Mouse (Mus musculus) embryo, embryonic 9.5 days (tissue): ENCODE data around the gene Fkbp3.

ENCODE experiments used
- DNase-seq: peaks from one replicate; pipeline ENCODE4 v3.0.0-alpha.2; 2017; ENCODE audit errors: extremely low spot score

Fkbp3 gene

DNA sequence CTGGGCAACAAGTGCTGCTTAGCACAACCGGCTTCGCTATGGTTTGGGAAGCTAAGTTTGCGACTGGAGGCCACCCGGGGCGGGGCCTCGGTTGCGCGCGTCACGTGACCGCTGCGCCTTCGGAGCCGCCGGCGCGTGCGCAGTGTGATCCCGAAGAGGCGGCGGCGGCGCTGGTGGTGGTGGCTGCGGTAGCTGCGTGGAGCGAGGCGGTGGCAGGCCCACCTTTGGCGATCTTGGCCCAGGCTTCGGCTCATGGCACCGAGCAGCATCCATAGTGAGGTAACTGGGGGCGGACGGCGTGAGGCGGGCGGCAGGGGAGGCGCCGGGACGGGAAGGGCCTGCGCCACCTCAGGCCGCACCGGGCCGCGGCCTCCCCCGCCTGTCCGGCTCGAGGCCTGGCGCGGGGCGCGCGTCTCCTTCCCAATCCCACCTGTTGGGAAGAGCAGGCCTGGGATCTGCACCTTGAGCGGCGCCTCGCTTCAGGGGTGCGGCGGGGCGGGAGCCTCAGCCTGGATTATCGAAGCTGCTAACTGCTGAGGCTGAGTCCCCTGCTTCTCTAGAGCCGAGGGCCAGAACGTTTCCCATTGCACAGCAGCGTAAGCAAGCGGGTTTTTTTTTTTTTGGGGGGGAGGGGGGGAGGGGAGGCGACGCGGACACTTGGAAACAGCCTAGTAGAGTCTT is 37.5 kb downstream of the Fkbp3 start, which contains the start of gene Prpf39:
Prpf39 (plus strand) TSS at position 144 of the 681 bp plus-strand sequence.
- DNase-seq: peak; percentile 86

- DNase-seq: no peak
Measured at GRCm38 (mm10) chr12:65035839-65036189, 38.0 kb downstream of the Fkbp3 start.

DNA sequence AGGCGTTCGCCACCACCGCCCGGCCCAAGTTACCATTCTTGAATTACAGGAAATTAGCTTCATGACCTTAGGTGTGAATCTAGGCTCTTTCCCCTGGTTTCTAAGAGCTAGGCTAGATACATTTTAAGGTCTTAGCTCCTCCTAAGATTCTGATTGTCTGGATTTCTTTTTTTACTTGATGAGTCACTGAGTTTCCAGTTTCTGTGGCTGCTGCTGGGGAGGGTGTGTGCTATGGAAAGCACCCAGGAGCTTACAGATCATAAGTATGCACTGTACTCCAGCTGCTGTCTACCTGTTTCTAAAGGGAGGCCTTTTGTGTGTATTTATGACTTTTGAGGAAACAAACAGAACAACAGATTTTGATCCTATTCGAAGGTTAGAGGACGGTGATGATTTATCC is 51.0 kb downstream of the Fkbp3 start:
- no peak for DNase-seq
